Mouse (Mus musculus) left cerebral cortex, postnatal 25 days (tissue): ENCODE measurements around the gene Celf2. TPM values are rescaled to one million over a fixed set of nuclear protein-coding genes. Genes with fewer than 3 reads are reported as not detected.

Experiments
- DNase-seq, 2 experiments: peaks; one replicate each; pipeline ENCODE4 v3.0.0; 2022; ENCODE audit warnings: low spot score in 2 of 2, mixed read lengths in 1 of 2
- intact Hi-C: fragments of 180-260 bp; cut with DNase I; formaldehyde crosslinking; loops from one replicate; pipeline ENCODE4 v1.15.1; 2025
- total RNA-seq, 2 experiments: library from RNA; stranded (reverse); gene quantifications; 2 replicates each; pipeline ENCODE4 v1.2.3; 2021

The Celf2 gene
- total RNA-seq, 2 experiments from 2014 or later: 424 to 492 TPM

- DNase-seq: no peak
- intact Hi-C loops: loop anchor here (10.0 kb wide), 1 partner anchor 135 kb away; no protein-coding TSS in a partner anchor
These were observed 779.4 kb downstream of the Celf2 start for GRCm38 (mm10) chr2:6729984-6730383.

- intact Hi-C loops: loop anchor here (10.0 kb wide), 1 partner anchor 136 kb away; no protein-coding TSS in a partner anchor
- DNase-seq: no peak
These were observed 780.5 kb downstream of the Celf2 start for GRCm38 (mm10) chr2:6728840-6729252.

DNA sequence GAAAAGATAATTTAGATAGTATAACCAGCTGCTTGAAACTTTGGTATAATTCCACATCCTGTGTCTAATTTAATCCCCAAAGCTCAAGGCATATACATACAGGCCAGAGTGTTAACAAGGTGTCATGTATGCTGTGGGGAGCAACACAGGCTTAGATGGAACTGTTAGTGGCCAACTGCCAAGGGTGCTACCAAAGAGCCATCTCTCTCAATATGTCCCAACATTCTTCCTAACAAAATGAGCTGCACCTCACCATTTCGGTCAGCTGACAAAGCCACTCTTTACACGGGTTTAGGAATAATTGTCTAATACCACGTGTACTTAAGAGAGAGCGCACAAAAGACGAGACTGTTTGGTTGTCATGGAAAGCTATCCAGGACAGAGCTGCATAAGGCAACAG is 782.0 kb downstream of the Celf2 start:
- DNase-seq: no peak
- intact Hi-C loops: loop anchor here (10.0 kb wide), 1 partner anchor 137 kb away; no protein-coding TSS in a partner anchor

GRCm38 (mm10) chr2:6726071-6726470 is 783.3 kb downstream of the Celf2 start:
- intact Hi-C loops: loop anchor here (10.0 kb wide), 1 partner anchor 139 kb away; no protein-coding TSS in a partner anchor
- no peak for DNase-seq

- DNase-seq: no peak
- intact Hi-C loops: loop anchor here (10.0 kb wide), 1 partner anchor 141 kb away; no protein-coding TSS in a partner anchor
These were observed 785.8 kb downstream of the Celf2 start for GRCm38 (mm10) chr2:6723602-6724001.

DNA sequence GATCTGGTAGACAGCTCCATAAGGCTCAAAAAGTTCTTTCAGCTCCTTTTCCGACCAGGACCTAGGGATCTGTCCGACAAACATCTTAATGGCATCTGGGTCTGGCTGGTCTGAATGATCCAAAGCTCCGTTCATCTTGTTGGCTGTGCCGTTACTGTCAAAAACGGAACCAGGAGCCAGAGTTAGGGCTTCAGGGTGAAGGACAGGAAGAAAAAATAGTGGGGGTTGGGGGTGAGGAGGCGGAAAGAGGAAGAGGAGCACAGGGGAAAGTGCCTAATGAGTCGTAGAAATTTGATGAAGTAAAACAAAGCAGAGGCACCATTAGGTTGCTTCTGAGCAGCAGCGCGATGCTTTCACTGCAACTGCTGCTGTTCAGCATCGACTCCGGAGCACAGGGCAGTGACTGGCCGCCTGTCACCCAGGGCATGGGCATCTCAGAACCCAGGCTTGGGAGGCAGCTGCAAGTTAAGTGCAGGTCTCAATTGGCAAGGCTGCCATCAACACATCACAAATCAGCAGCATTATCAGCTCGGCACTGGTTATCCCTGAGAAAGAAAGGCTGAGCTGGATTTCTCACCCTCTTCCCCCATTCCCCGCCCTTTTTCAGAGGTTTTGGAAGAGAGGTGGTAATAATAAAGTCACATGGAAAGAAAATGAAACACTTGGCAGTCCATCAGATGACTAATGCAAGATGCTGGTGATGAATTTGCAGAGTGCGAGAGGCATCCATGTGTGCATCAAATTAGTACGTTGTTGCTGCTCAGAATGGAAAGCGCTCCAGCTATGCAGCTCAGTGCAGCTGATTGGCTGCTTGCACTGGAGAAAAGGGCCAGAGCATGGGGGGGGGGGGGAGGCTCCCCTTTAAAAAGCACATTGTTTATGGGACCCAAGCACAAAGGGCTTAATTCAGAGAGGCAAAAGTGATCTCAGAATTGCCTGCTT is 787.6 kb downstream of the Celf2 start:
- intact Hi-C loops: loop anchor here (10.0 kb wide), 1 partner anchor 143 kb away; no protein-coding TSS in a partner anchor
- peak; percentile 60 to 95 for DNase-seq

GRCm38 (mm10) chr2:6720753-6721459 is 788.5 kb downstream of the Celf2 start:
- no peak for DNase-seq
- intact Hi-C loops: loop anchor here (10.0 kb wide), 1 partner anchor 144 kb away; no protein-coding TSS in a partner anchor

DNA sequence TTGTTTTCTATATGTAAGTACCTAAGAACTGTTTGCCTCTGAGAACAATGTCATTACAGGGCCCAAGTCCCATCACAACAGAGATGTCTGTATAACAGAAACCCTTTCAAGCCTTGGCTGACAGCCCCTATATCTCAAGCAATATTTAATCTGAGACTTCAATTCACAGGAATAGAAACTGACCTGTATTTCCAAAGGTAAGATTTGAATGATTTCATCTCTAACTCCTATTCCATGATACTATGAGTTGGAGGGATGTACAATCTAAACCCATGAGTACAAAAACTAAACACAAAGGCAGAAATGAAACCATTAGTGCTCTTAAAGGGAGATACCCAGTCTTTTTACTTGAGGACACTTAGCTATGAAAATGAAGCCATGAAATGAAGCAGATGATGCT is 790.5 kb downstream of the Celf2 start:
- DNase-seq: no peak
- intact Hi-C loops: no loop called here

DNA sequence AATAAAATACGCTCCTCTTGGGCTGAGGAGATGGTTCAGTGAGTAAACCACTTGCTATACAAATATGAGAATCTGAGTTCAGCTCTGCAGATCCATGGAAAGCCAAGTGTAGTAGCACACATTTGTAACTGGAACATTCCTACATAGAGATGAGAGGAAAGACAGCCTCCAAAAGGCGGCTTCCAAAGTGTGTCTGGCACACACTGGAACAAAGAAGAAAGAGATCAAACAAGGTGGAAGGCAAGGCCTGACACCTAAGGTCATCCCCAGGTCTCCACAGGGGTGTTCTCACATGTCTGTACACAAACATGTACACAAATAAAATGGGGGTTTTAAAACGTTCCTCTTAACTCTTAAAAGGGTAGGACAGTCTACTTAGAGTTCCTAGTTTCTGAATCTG is 791.4 kb downstream of the Celf2 start:
- intact Hi-C loops: no loop called here
- no peak for DNase-seq

DNA sequence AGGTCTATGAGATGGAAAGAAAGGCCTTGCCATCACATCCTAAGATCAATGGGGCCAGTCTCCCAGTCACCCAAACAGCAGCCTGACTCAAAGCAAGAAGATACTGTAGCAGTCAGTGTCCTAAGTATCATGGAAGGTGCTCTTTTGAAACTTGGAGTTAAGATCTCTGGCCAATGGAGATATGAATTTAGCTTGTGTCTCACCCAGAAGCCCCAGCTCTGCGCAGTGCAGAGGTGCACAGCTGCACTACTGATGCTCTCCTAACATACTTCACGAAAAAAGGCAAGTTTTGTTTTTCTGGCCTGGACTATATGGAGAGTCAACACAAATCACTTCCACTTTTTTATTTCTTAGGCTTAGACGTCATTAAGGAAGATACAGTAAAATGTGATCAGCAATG is 793.8 kb downstream of the Celf2 start:
- DNase-seq: no peak
- intact Hi-C loops: no loop called here

DNA sequence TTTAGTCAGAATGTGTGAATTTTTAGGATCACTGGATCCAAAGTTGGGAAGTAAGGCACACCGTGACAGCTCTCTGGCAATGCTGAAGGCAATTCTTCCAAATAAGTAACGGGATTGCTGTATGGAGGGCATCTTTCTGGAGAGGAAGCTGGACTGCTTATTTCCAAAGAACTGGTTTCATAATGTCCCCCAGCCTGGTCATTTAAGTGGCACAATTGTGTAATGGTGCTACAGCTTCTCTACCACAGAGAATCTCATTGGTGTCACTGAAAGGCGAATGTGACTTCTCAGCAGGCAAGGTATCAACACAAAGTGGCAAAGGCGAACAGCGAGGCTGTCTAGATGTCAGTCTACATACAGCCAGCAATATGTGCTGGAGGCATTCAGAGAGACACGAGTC is 795.8 kb downstream of the Celf2 start:
- intact Hi-C loops: no loop called here
- DNase-seq: no peak

DNA sequence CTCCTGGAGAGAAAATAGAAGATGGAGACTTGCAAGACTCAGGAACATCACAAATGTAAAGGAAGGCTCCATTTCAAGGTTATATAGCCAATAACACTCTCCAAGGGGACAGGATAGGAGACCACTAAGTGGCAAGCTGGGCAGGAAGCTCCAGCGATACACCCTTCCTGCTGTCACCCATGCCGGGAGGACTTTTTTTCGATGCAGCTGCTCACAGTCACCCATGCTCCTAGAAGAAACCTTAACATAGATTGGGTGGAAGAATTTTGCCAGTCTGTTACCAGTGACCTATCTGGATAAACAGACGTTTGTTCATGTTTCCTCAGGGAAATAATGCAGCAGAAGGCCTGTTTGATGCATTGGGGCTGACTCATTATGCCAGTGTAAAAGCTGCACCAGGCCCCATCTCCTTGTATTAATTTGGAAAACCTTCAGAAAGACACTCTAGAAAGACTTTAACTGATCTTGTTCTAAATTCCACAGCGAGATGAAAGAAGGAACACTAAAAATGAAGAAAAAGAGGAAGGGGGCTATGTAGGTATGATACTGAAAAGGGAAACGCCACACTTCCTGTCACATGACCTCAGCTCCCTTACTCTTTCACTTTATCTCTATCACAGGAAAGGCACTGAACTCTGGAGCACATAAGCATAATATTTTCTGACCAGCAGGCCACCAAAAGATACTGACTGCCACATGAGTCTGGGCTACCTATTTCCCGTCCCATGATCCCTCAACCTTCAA is 798.5 kb downstream of the Celf2 start:
- intact Hi-C loops: no loop called here
- DNase-seq: no peak

GRCm38 (mm10) chr2:6707959-6708519 is 801.3 kb downstream of the Celf2 start:
- intact Hi-C loops: no loop called here
- DNase-seq: no peak

DNA sequence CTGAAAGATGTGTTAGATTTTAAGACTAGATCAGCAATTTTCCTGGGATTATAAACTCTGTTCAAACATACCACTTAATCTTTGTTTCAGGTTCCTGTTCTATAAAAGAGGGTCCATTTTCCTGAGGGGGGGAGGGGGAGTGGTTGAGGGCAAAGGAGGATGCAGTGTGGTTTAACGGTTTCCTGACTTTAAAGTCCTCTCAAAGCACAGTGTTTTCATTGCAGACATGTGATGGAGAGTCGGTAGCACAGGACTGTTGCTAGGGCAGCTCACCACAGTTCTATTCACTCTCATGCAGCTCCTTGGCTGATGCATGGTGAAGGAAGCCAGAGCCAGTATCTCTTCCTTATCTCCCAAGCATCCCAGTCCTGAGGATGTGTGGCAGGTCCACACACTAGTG is 802.1 kb downstream of the Celf2 start:
- DNase-seq: no peak

GRCm38 (mm10) chr2:6705929-6706739 is 803.2 kb downstream of the Celf2 start:
- intact Hi-C loops: no loop called here
- DNase-seq: no peak

More for the DNA sequence above, 802.1 kb downstream of the Celf2 start:
- intact Hi-C loops: no loop called here

DNA sequence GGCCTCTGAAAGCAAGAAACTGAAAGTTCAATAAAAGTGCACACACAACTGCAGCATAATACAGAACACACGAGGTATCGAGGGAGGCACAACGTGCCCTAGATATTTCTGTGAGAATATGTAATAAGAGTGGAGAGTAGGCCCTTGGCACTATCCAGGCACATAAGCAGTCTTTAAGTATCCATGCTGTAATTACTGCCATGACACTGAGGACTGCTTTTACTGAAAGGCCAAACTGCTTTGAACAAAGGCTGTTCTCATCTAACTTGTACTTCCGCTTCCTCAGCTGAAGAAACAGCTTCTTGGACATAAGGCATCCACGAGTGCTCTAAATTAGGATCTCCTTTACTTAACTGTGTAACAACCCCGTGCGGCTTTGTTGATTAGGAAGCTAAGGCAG is 803.9 kb downstream of the Celf2 start:
- intact Hi-C loops: no loop called here
- no peak for DNase-seq

GRCm38 (mm10) chr2:6704804-6705203 is 804.6 kb downstream of the Celf2 start:
- no peak for DNase-seq
- intact Hi-C loops: no loop called here

DNA sequence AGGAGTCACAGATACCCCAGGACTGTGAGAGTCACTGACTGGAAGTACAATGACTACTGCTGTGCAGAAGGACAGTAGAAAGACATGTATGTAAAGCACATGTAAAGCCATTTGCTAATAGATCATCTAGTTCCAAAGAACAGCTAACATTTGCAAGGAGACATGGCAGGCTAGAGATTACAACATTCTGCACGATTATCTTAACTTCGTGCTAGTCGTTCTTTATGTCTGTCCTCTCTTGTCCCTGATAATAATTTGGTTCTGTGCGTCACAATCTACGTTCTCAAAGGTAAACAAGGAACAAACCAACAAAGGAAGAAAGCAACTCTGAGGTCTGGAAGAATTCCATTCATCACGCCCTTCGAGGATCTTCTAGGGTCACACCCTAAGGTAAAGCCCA is 805.0 kb downstream of the Celf2 start:
- intact Hi-C loops: no loop called here

DNA sequence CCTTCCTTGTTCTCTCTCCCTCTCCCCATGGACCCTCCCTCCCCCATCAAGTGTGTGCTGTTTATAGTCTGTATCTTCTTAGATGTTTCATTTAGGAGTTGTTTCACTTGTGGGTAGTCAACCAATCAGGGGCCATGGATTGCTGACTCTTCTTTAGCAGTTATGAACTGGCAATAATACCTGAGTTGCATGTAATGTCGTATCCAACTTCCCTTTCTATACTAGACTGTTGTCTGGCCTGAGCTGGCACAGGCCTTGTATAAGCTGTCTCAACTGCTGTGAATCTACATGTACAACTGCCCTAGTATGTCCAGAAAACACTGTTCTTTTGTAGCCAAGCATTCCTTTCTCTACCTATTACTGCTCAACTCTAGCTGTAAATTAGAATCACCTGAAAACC is 813.0 kb downstream of the Celf2 start:
- intact Hi-C loops: no loop called here
- DNase-seq: no peak

More for the DNA sequence above, 805.0 kb downstream of the Celf2 start:
- DNase-seq: no peak
